Comparison of ENCODE assay signal across 22 mouse cellular contexts in the genomic region with DNA sequence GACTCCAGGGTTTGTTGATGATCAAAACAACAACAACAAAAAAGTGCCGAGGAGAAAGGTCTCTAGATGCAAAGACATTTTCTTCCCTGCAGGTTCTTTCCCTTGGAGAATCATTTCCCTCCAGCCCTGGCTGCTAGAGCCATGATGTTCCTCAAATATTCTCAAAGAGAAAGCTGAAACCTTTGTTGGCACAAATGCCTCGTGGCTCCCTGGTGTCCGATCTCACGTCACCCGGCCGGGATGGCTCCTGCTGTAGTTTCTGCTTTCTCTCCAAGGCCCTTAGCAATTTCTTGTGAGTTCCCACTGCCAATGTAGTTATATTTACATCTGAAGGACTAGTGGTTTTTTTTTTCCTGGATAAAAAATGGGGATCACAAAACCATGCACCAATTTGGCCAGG.
A peak's percentile ranks its signal among the peaks of the same experiment; 100 is the strongest.
DNase-seq lines count a peak whose midpoint lies in the region; ATAC-seq and TF ChIP-seq lines count a peak whose summit lies in the region.
"Had no signal": no experiment of that assay in that cellular context is flagged by ENCODE, and none has a peak within 500 bp of the region (broad histone marks: within the 10 kb centered on the region; RNA-seq: fewer than 3 reads in every experiment).

No protein-coding gene starts in this region.

- H3K4me2 ChIP-seq in lung, embryonic 16.5 days (ENCODE audit: low read depth, low read length) = no peak overlapping the region
- H3K4me2 ChIP-seq in myocyte (ENCODE audit: low read depth) = peak overlapping the region; percentile 61
- H3K4me2 ChIP-seq: heart, embryonic 12.5 days; hindbrain, embryonic 12.5 days; kidney, embryonic 15.5 days; limb, embryonic 13.5 days; liver, embryonic 15.5 days; midbrain, embryonic 11.5 days; stomach, embryonic 15.5 days had no signal

- H3K27ac ChIP-seq in lung, embryonic 16.5 days (ENCODE audit: low read length) = 0 out of 2 replicates have a peak overlapping the region, but pooled peaks have one; percentile 1
- H3K27ac ChIP-seq in gastrocnemius, adult 2 months = peak overlapping the region; percentile 90
- H3K27ac ChIP-seq: embryonic facial prominence, embryonic 10.5 days; hindbrain, embryonic 12.5 days; kidney, embryonic 15.5 days; limb, embryonic 13.5 days; liver, embryonic 15.5 days; stomach, embryonic 15.5 days had no signal

- no peaks in the 10 kb centered on the region for H3K36me3 ChIP-seq in lung, embryonic 16.5 days (ENCODE audit: control insufficient read depth, insufficient read depth, low read length)
- no peaks in the 10 kb centered on the region for H3K36me3 ChIP-seq in myocyte (ENCODE audit: control insufficient read depth, insufficient read depth)
- H3K36me3 ChIP-seq: embryonic facial prominence, embryonic 10.5 days; heart, embryonic 12.5 days; hindbrain, embryonic 12.5 days; kidney, embryonic 15.5 days; limb, embryonic 13.5 days; liver, embryonic 15.5 days; stomach, embryonic 15.5 days had no signal

- intact Hi-C loops in gastrocnemius, adult 2 months (cut with DNase I) = loop anchor here (2.0 kb wide), 1 partner anchor 87 kb away; a partner anchor contains a TSS

- no peaks in the 10 kb centered on the region; the same call in 1 of the 2 replicates for H3K4me1 ChIP-seq in lung, embryonic 16.5 days (replicated peaks; ENCODE audit: control insufficient read depth, insufficient read depth, low read length)
- no peaks in the 10 kb centered on the region; the same call in 1 of the 2 replicates for H3K4me1 ChIP-seq in lung, adult 2 months (ENCODE audit: control insufficient read depth, insufficient read depth, low read length)
- H3K4me1 ChIP-seq: embryonic facial prominence, embryonic 10.5 days; hindbrain, embryonic 12.5 days; kidney, embryonic 15.5 days; limb, embryonic 13.5 days; liver, embryonic 15.5 days; stomach, embryonic 15.5 days had no signal

- 39% methylated on average over 6 of the region's 6 CpGs for WGBS in lung, embryonic 16.5 days
- WGBS in lung, adult 2 months = 45% methylated on average over 6 of the region's 6 CpGs

- H3K27me3 ChIP-seq in lung, embryonic 16.5 days (ENCODE audit: control insufficient read depth, insufficient read depth, low read depth, low read length) = no peaks in the 10 kb centered on the region
- H3K27me3 ChIP-seq in myocyte (ENCODE audit: control insufficient read depth, insufficient read depth, insufficient read length) = no peaks in the 10 kb centered on the region
- H3K27me3 ChIP-seq: heart, embryonic 12.5 days; hindbrain, embryonic 12.5 days; kidney, embryonic 15.5 days; limb, embryonic 13.5 days; liver, embryonic 15.5 days; stomach, embryonic 15.5 days had no signal

- H3K4me3 ChIP-seq in lung, embryonic 16.5 days (ENCODE audit: low read length) = no peak overlapping the region
- H3K4me3 ChIP-seq in lung, adult 2 months (replicated peaks; ENCODE audit: extremely low read depth, low read depth, low read length) = no peak overlapping the region
- H3K4me3 ChIP-seq in gastrocnemius, adult 2 months = peak overlapping the region; percentile 40
- H3K4me3 ChIP-seq in myocyte = no peak overlapping the region
- H3K4me3 ChIP-seq: embryonic facial prominence, embryonic 10.5 days; heart, embryonic 12.5 days; hindbrain, embryonic 12.5 days; kidney, embryonic 15.5 days; limb, embryonic 13.5 days; liver, embryonic 15.5 days; stomach, embryonic 15.5 days had no signal

- no peak overlapping the region for H3K9ac ChIP-seq in lung, embryonic 16.5 days (ENCODE audit: low read length)
- H3K9ac ChIP-seq: heart, embryonic 12.5 days; hindbrain, embryonic 12.5 days; kidney, embryonic 15.5 days; limb, embryonic 13.5 days; liver, embryonic 15.5 days; stomach, embryonic 15.5 days had no signal

- TF ChIP-seq POLR2A in lung, adult 2 months (IDR thresholded peaks at IDR 0.05; ENCODE audit: borderline replicate concordance, extremely low read depth, low read depth, low read length) = no peak
- no peak for TF ChIP-seq POLR2A in myocyte (IDR thresholded peaks at IDR 0.05; ENCODE audit: insufficient read length, low read depth)

- ATAC-seq in lung, embryonic 16.5 days (ENCODE audit: low read depth) = 0 out of 2 replicates have a peak, but pooled peaks have one; percentile 5
- ATAC-seq in inflammation-experienced regulatory T-cells, adult 6 months = no peak
- ATAC-seq: Patski had no signal

- no peaks in the 10 kb centered on the region for H3K9me3 ChIP-seq in lung, embryonic 16.5 days (ENCODE audit: control insufficient read depth, low read length)
- H3K9me3 ChIP-seq: embryonic facial prominence, embryonic 10.5 days; heart, embryonic 12.5 days; hindbrain, embryonic 12.5 days; kidney, embryonic 15.5 days; limb, embryonic 13.5 days; liver, embryonic 15.5 days; stomach, embryonic 15.5 days had no signal

- no peak for TF ChIP-seq CTCF in lung, adult 2 months (IDR thresholded peaks at IDR 0.05; ENCODE audit: insufficient read depth, low read length)
- TF ChIP-seq CTCF in gastrocnemius, adult 2 months (IDR thresholded peaks at IDR 0.05) = no peak

- H3K79me2 ChIP-seq in myocyte (ENCODE audit: control insufficient read depth, insufficient read depth) = no peaks in the 10 kb centered on the region

- DNase-seq in heart, adult 11 months = peak; percentile 82
- DNase-seq in heart, postnatal 4 days = no peak
- DNase-seq in lung, adult 2 months = no peak
- peak; percentile 78 for DNase-seq in gastrocnemius, adult 2 months
- DNase-seq in urinary bladder, postnatal 10 days (ENCODE audit: low spot score) = no peak
- DNase-seq: adrenal gland, adult 2 months; cerebellum, adult 9-11 months; kidney, adult 11 months; kidney, postnatal 36 days; thymus, postnatal 25 days had no signal

- H3ac ChIP-seq in myocyte (ENCODE audit: control insufficient read depth, insufficient read length) = no peak overlapping the region

TF ChIP-seq in myocyte, 11 proteins besides CTCF, POLR2A, EP300 and RAD21:
- TF ChIP-seq MYOG (IDR thresholded peaks at IDR 0.05; ENCODE audit: control insufficient read depth in 1 of 3, insufficient read depth in 1 of 3, insufficient read length in 2 of 3, low read depth in 2 of 3) (no peak), SRF (IDR thresholded peaks at IDR 0.05; ENCODE audit: control insufficient read depth, insufficient read length, low read depth) (no peak), USF1 (IDR thresholded peaks at IDR 0.05; ENCODE audit: low read depth) (no peak), MAX (IDR thresholded peaks at IDR 0.05; ENCODE audit: low read depth) (no peak), E2F4 (IDR thresholded peaks at IDR 0.05; ENCODE audit: insufficient read depth) (no peak), CEBPB (IDR thresholded peaks at IDR 0.05; ENCODE audit: insufficient read depth, poor library complexity, severe bottlenecking) (no peak), REST (IDR thresholded peaks at IDR 0.05; ENCODE audit: insufficient read depth, insufficient read length) (no peak), POLR2AphosphoS2 (IDR thresholded peaks at IDR 0.05; ENCODE audit: insufficient read length, low read depth) (no peak), TCF3 (IDR thresholded peaks at IDR 0.05; ENCODE audit: insufficient read length, low read depth) (no peak), TCF12 (IDR thresholded peaks at IDR 0.05; ENCODE audit: insufficient read depth, poor library complexity, severe bottlenecking) (no peak), MYOD1 (IDR thresholded peaks at IDR 0.05; ENCODE audit: control insufficient read depth in 1 of 3, insufficient read length in 2 of 3, low read depth in 2 of 3) (no peak)

Comparison
In these comparisons a context has a peak if more than half of its experiments do, and no peak if none do; other contexts are left out.
1. DNase-seq: peak in heart, adult 11 months (single experiment) and gastrocnemius, adult 2 months (single experiment); none in heart, postnatal 4 days (single experiment), lung, adult 2 months (single experiment) and urinary bladder, postnatal 10 days (single experiment).